Mouse (Mus musculus) urinary bladder, postnatal 36 days (tissue): ENCODE measurements around the gene Rasgrp2.
A peak's percentile ranks its signal among the peaks of the same experiment; 100 is the strongest.

Experiments
- DNase-seq, 2 experiments: peaks; one replicate each; pipeline ENCODE4 v3.0.0; 2022; ENCODE audit warnings: low spot score in 2 of 2, mixed read lengths in 1 of 2

Gene Rasgrp2

GRCm38 (mm10) chr19:6407109-6407508 lies 8.0 kb downstream of the Rasgrp2 start:
- DNase-seq = no peak

GRCm38 (mm10) chr19:6407816-6408510 lies 8.8 kb downstream of the Rasgrp2 start:
- no peak for DNase-seq

DNA sequence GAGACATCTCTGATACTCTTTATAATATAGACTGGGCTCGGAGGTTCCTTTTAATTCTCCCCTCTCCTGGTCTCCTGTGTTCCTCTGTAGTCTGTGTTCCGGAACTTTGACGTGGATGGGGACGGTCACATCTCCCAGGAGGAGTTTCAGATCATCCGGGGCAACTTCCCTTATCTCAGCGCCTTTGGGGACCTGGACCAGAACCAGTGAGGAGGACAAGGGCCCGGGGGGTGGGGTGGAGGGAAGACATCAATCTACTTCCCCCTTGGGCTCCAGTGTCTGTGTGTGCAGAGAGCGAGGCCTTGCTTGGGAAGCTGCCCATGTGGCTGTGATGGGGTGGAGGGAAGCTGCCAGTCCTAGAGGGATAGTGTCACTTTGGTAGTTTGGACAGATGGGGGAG lies 9.6 kb downstream of the Rasgrp2 start:
- DNase-seq = no peak

DNA sequence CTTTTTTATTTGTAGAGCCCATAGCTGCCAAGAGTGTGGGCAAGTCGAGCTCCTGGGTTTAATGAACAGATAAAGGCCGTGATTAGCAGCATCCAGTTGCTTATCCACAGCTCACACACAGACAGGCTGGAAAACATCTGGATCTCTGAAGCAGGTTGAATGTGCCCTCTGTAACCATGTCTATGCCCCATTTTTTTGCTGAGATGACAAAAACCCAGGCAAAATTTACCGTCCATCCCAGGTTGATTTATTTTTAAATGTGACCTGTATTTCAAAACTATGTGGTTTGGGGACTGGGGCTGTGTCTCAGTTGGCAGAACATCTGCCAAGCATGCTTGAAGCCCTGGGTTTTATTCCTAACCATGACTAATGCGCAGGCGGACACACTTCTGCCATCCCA lies 10.0 kb downstream of the Rasgrp2 start:
- no peak for DNase-seq

- DNase-seq = no peak
Measured at GRCm38 (mm10) chr19:6409936-6410335, 10.8 kb downstream of the Rasgrp2 start.

DNA sequence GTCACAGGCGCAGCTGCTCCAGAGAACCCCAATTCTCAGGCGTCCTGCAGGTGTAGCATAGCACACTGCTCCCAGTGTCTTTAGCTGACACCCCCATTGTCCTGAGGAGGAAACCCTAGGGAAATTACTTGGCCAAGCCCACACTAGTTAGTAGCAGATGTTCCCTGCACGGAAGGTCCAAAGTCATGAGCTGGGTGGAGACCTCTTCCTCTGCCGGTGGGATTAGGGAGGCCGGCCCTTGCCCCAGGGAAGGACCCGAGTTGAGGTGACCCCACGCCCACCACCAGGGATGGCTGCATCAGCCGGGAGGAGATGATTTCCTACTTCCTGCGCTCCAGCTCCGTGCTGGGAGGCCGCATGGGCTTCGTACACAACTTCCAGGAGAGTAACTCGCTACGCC lies 13.7 kb downstream of the Rasgrp2 start:
- no peak for DNase-seq

- no peak for DNase-seq
Measured at GRCm38 (mm10) chr19:6415454-6415853, 16.3 kb downstream of the Rasgrp2 start.

DNA sequence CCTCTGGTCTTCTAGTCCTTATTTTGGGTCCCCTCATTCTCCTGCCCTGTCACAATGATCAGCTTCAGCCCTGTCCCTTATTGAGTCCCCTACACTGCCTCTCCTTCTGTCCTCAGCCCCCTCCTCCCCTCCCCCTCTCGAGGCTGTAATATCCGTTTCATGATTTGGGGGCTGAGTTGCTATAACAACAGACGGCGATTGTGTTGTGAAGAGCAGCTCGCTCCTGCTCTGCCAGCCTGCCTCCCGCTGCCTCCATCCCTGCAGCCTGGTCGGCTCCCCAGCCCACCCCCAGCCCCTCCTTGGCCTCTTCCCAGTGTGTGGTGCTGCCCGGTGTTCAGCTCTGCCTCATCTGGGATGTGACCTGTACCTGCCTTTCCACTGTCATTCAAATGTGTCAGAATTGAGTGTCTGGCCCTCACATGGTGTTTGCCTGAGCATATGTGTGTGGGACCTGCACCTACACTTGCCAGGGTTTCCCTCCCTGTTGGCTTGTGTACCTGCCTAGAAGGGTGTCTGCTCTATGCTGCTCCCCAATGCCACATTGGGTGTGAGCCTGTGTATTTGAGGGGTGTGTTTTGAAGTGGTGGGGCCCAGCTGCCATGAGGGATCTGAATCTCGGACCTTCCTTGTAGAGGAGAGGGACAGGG lies 17.1 kb downstream of the Rasgrp2 start:
- no peak for DNase-seq

GRCm38 (mm10) chr19:6416894-6417761 lies 18.0 kb downstream of the Rasgrp2 start:
- no peak for DNase-seq

DNA sequence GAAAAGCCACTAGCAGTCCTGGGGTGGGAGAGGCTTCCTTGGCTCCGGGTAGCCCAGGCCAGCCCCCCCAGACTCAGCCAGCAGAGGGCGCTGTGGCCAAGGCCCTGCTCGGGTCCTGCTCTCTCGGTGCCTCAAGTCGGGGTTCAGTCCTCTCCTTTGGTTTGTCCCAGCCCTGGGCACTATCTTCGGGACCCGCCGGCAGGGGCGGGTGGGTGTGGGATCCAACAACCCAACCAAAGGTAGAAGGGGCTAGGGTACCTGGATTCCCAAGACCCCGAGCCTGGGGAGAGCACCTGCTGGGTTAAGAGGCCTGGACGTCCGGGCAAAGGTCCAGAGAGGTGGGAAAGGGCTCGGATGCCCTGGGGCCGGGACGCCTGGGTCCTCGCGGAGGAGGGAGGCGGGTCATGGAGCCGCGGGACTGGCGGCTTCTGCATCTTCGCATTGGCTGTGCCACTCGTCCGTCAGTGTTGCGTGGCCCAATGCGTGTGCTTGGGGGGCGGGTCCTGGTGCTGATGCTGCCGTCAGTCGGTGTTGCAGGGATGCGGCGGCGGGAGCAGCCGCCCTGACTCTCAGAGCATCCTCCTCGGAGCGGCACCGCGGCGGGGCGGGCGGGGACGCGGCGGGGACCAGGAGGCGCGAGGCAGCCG lies 19.2 kb downstream of the Rasgrp2 start, which contains the start of gene Nrxn2:
Nrxn2 (plus strand) TSS at position 499 of the 647 bp plus-strand sequence.
- peak; percentile 66 to 77 for DNase-seq

GRCm38 (mm10) chr19:6418984-6419692 lies 20.0 kb downstream of the Rasgrp2 start:
- DNase-seq = no peak

GRCm38 (mm10) chr19:6419805-6420310 lies 20.7 kb downstream of the Rasgrp2 start:
- DNase-seq = no peak

DNA sequence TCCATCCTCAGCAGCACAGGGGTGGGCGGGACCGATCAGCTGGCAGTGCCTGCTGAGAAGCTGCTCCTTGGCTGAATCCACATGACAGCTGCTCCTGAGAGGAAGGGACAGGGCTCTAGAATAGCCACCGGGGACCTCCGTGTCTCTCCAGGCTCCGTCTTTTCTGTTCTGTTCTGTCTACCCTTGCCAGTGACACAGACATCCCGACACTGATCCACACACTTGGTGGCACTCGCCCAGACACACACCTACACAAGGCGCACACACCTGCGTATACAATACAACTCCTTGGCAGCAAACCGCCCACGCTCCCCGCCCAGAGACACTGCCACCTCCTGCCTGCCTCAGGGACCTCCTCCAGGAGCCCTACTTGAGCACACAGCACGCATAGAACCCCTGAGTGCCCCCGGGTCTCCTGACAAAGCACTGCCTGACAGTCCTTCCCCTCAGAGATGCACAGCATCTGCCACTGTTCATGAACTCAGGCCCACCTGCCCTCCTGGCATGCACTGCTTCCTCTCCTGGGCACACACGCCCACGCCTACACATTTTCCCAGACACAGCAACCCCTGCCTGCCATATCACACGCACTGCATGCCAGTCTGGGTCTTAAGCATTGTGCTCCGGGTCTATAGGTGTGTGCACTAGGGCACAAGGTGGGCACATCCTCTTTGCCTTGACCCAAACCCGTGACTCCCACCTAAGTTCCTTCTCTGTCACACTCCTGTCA lies 21.5 kb downstream of the Rasgrp2 start:
- no peak for DNase-seq

DNA sequence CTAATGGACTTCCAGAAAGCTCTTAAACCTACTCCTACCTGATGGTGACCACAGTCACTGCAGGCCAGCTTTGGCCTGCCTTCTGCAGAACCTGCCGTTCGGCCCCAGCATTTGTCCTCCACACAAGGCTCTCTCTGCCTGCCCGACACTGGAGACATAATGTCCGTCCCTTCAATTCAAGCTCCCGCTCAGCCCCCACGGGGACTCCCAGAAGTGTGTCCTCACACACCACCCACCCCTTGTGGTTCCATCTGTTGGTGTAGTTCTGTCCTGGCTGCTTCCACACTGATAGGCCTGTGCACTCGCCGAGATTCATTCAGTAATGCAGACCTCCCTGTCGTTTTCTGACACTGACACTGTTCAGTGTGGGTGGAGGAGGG lies 22.1 kb downstream of the Rasgrp2 start:
- DNase-seq = no peak

DNA sequence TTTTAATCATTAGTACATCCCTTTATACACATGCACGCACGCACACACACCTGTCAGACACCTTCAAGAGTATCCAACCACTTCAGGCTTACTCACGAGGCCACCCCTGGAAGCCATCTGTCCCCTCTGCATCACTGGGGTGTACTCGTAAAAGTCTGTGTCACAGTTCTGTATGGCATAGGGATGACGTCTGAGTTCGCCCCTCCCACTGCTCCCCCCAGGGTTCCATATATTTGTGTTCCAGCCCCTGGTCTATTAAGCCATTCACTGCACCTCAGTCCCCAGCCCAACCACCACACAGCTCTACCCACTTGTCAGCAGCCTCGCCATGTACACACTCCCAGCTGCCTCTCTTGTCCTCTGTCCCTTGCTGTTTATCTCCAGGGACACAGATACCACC lies 22.9 kb downstream of the Rasgrp2 start:
- no peak for DNase-seq

GRCm38 (mm10) chr19:6423241-6423640 lies 24.1 kb downstream of the Rasgrp2 start:
- DNase-seq = no peak

- no peak for DNase-seq
Measured at GRCm38 (mm10) chr19:6424137-6424881, 25.2 kb downstream of the Rasgrp2 start.

DNA sequence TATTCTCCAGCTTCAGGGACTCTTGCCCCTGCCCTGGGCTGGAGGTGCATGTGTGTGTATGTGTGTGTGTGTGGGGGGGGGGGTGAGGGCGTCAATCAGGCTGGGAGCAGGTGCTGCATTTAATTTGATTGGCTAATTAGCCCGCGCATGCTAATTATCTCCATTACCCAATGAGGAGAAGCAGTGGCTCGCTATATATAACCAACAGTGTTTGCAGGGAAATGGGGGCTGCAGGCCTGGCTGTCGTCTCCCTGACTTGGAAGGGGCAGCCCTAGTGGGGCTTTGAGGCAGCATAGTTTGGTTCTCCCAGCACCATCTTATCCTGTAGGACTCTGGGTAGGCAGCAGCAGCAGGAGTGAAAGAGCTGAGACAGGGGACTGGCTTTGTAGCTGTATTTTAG lies 26.5 kb downstream of the Rasgrp2 start:
- no peak for DNase-seq

- peak in 1 of 2 experiments; percentile 44 for DNase-seq
Measured at GRCm38 (mm10) chr19:6426703-6427500, 27.8 kb downstream of the Rasgrp2 start.
